Mouse (Mus musculus): ENCODE measurements around the gene Phf1. TPM values are rescaled to one million over a fixed set of nuclear protein-coding genes. Genes with fewer than 3 reads are reported as not detected.

Gene Phf1
- 5.1 and 7.5 TPM in 2 replicates for polyA plus RNA-seq (2014; fragmentation: Nextera tagmentation; extraction: Ambion mirVana)

- Histone ChIP-seq H3K27me3 (ENCODE audit: insufficient read depth, low read length) (no peaks in the 10 kb centered on the region), H3K36me3 (ENCODE audit: insufficient read depth) (peaks cover 65% of the 10 kb centered on the region), H3K4me1 (ENCODE audit: insufficient read depth) (0 out of 2 replicates have a peak, but pooled peaks cover 4% of the 10 kb centered on the region), H3K4me2 (peak within 1 kb of the TSS; percentile 86), H3K4me3 (ENCODE audit: low read depth, low read length) (peak within 1 kb of the TSS; percentile 64), H3K9me3 (ENCODE audit: low read depth, low read length) (no peaks in the 10 kb centered on the region), H3K9ac (peak within 1 kb of the TSS; percentile 73), H3K27ac (ENCODE audit: low read depth) (peak within 1 kb of the TSS; percentile 75)
- peak; percentile 89 for ATAC-seq (ENCODE audit: insufficient read depth)
- peak; percentile 96 for DNase-seq
- WGBS = under 1% methylated on average over 43 of the region's 43 CpGs
- TF ChIP-seq CTCF (IDR thresholded peaks at IDR 0.05; ENCODE audit: low read depth) = no peak
Observed at GRCm38 (mm10) chr17:26932839-26933398, at the start of gene Phf1. Gene Phf1, plus strand, starts transcription at chr17:26933052.

GRCm38 (mm10) chr17:26883585-26883984 is 49.3 kb upstream of the Phf1 start:
- no peak for ATAC-seq (ENCODE audit: insufficient read depth)
- Histone ChIP-seq H3K36me3 (ENCODE audit: insufficient read depth) (no peaks in the 10 kb centered on the region), H3K9me3 (ENCODE audit: low read depth, low read length) (peaks cover 2% of the 10 kb centered on the region; the same call in 1 of the 2 replicates), H3K4me3 (ENCODE audit: low read depth, low read length) (no peak overlapping the region), H3K9ac (no peak overlapping the region), H3K27me3 (ENCODE audit: insufficient read depth, low read length) (no peaks in the 10 kb centered on the region), H3K4me1 (ENCODE audit: insufficient read depth) (0 out of 2 replicates have a peak, but pooled peaks cover 3% of the 10 kb centered on the region), H3K4me2 (no peak overlapping the region), H3K27ac (ENCODE audit: low read depth) (no peak overlapping the region)
- no peak for DNase-seq
- TF ChIP-seq CTCF (IDR thresholded peaks at IDR 0.05; ENCODE audit: low read depth) = no peak
- 67% methylated on average over 6 of the region's 6 CpGs for WGBS

GRCm38 (mm10) chr17:26884995-26885926 is 47.6 kb upstream of the Phf1 start:
- peak; percentile 64 for TF ChIP-seq CTCF (IDR thresholded peaks at IDR 0.05; ENCODE audit: low read depth)
- H3K27me3 ChIP-seq (ENCODE audit: insufficient read depth, low read length) = no peaks in the 10 kb centered on the region
- peak overlapping the region; percentile 42 for H3K4me3 ChIP-seq (ENCODE audit: low read depth, low read length)
- peak overlapping the region; percentile 81 for H3K4me2 ChIP-seq
- 0 out of 2 replicates have a peak, but pooled peaks cover 3% of the 10 kb centered on the region for H3K4me1 ChIP-seq (ENCODE audit: insufficient read depth)
- H3K9me3 ChIP-seq (ENCODE audit: low read depth, low read length) = no peaks in the 10 kb centered on the region
- WGBS = 16% methylated on average over 25 of the region's 25 CpGs
- DNase-seq (peak; percentile 94), ATAC-seq (ENCODE audit: insufficient read depth) (peak; percentile 80)
- H3K27ac ChIP-seq (ENCODE audit: low read depth) = peak overlapping the region; percentile 54
- peak overlapping the region; percentile 32 for H3K9ac ChIP-seq
- H3K36me3 ChIP-seq (ENCODE audit: insufficient read depth) = no peaks in the 10 kb centered on the region

- 9% methylated on average over 30 of the region's 30 CpGs for WGBS
- H3K27ac ChIP-seq (ENCODE audit: low read depth) = no peak overlapping the region
Observed at GRCm38 (mm10) chr17:26886047-26886749, 46.7 kb upstream of the Phf1 start.

GRCm38 (mm10) chr17:26887926-26888325 is 44.9 kb upstream of the Phf1 start:
- Histone ChIP-seq H3K27ac (ENCODE audit: low read depth) (no peak overlapping the region; the same call in 1 of the 2 replicates), H3K36me3 (ENCODE audit: insufficient read depth) (no peaks in the 10 kb centered on the region), H3K27me3 (ENCODE audit: insufficient read depth, low read length) (no peaks in the 10 kb centered on the region), H3K9me3 (ENCODE audit: low read depth, low read length) (no peaks in the 10 kb centered on the region), H3K4me3 (ENCODE audit: low read depth, low read length) (no peak overlapping the region), H3K4me2 (no peak overlapping the region), H3K9ac (0 out of 2 replicates have a peak overlapping the region, but pooled peaks have one; percentile 2), H3K4me1 (ENCODE audit: insufficient read depth) (peaks cover 7% of the 10 kb centered on the region; the same call in 1 of the 2 replicates)
- no peak for ATAC-seq (ENCODE audit: insufficient read depth)
- WGBS = 18% methylated on average over 3 of the region's 3 CpGs
- no peak for TF ChIP-seq CTCF (IDR thresholded peaks at IDR 0.05; ENCODE audit: low read depth)
- peak; percentile 48 for DNase-seq

More at GRCm38 (mm10) chr17:26886047-26886749, 46.7 kb upstream of the Phf1 start:
- Histone ChIP-seq H3K4me3 (ENCODE audit: low read depth, low read length) (peak overlapping the region; percentile 42), H3K9me3 (ENCODE audit: low read depth, low read length) (no peaks in the 10 kb centered on the region), H3K4me2 (peak overlapping the region; percentile 81), H3K9ac (no peak overlapping the region), H3K4me1 (ENCODE audit: insufficient read depth) (0 out of 2 replicates have a peak, but pooled peaks cover 3% of the 10 kb centered on the region), H3K27me3 (ENCODE audit: insufficient read depth, low read length) (no peaks in the 10 kb centered on the region), H3K36me3 (ENCODE audit: insufficient read depth) (no peaks in the 10 kb centered on the region)
- peak; percentile 92 for DNase-seq
- ATAC-seq (ENCODE audit: insufficient read depth) = peak; percentile 84
- peak; percentile 99 for TF ChIP-seq CTCF (IDR thresholded peaks at IDR 0.05; ENCODE audit: low read depth)

- ATAC-seq (ENCODE audit: insufficient read depth) (peak; percentile 78; the same call in 1 of the 2 replicates), DNase-seq (peak; percentile 52)
- 20% methylated on average over 16 of the region's 16 CpGs for WGBS
- Histone ChIP-seq H3K27me3 (ENCODE audit: insufficient read depth, low read length) (no peaks in the 10 kb centered on the region; the same call in 1 of the 2 replicates), H3K36me3 (ENCODE audit: insufficient read depth) (no peaks in the 10 kb centered on the region), H3K27ac (ENCODE audit: low read depth) (peak overlapping the region; percentile 58; the same call in 1 of the 2 replicates), H3K4me1 (ENCODE audit: insufficient read depth) (peaks cover 7% of the 10 kb centered on the region; the same call in 1 of the 2 replicates), H3K4me2 (peak overlapping the region; percentile 51), H3K9me3 (ENCODE audit: low read depth, low read length) (no peaks in the 10 kb centered on the region), H3K9ac (peak overlapping the region; percentile 32), H3K4me3 (ENCODE audit: low read depth, low read length) (peak overlapping the region; percentile 14)
- no peak for TF ChIP-seq CTCF (IDR thresholded peaks at IDR 0.05; ENCODE audit: low read depth)
Observed at GRCm38 (mm10) chr17:26892635-26893375, 40.0 kb upstream of the Phf1 start.
